Mouse (Mus musculus) limb, embryonic 10.5 days (tissue): ENCODE data around the gene Rere. TPM values are rescaled to one million over a fixed set of nuclear protein-coding genes. Genes with fewer than 3 reads are reported as not detected.

Source experiments
- DNase-seq: peaks from one replicate; pipeline ENCODE4 v3.0.0-alpha.2; 2017; ENCODE audit warnings: low spot score
- H3K27ac ChIP-seq: fragments of 300-500 bp; sonication (generic); 2 replicates; pipeline ENCODE4 v1.5.1; 2016; ENCODE audit warnings: mild to moderate bottlenecking
- H3K27me3 ChIP-seq: fragments of 300-500 bp; sonication (generic); 2 replicates; pipeline ENCODE4 v1.6.1; 2016; ENCODE audit warnings: low read depth, mild to moderate bottlenecking; ENCODE audit not compliant: poor library complexity, severe bottlenecking
- H3K36me3 ChIP-seq: fragments of 300-500 bp; sonication (generic); 2 replicates; pipeline ENCODE4 v1.6.1; 2016; ENCODE audit warnings: mild to moderate bottlenecking, moderate library complexity
- H3K4me1 ChIP-seq: fragments of 300-500 bp; sonication (generic); 2 replicates; pipeline ENCODE4 v1.6.1; 2016
- H3K4me3 ChIP-seq: fragments of 300-500 bp; sonication (generic); 2 replicates; pipeline ENCODE4 v1.5.1; 2016; ENCODE audit warnings: mild to moderate bottlenecking, moderate library complexity
- H3K9me3 ChIP-seq: fragments of 300-500 bp; sonication (generic); replicated peaks from 2 replicates; pipeline ENCODE4 v1.6.1; 2016; ENCODE audit warnings: mild to moderate bottlenecking
- WGBS: fragments of 180-500 bp; shearing (Covaris S2); methylation state at CpG from one replicate; pipeline ENCODE4 v1.1.7; 2016; 5-methylcytosine and 5-hydroxymethylcytosine counted together
- polyA plus RNA-seq: library from polyadenylated mRNA; unstranded; fragments of >200 nt; fragmentation: Nextera tagmentation; extraction: Ambion mirVana; gene quantifications from 2 replicates; pipeline ENCODE4 v1.2.1, GENCODE M21; 2016

Rere gene
- polyA plus RNA-seq, 1 experiment from 2014 or later, result 40.3 TPM

GRCm38 (mm10) chr4:150344526-150344925 is 63.1 kb downstream of the Rere start:
- WGBS, result 83% methylated on average over 3 of the region's 3 CpGs
- no peak overlapping the region for H3K27ac ChIP-seq
- no peaks in the 10 kb centered on the region for H3K27me3 ChIP-seq
- H3K9me3 ChIP-seq, result no peaks in the 10 kb centered on the region
- DNase-seq, result no peak
- no peak overlapping the region for H3K4me3 ChIP-seq
- no peaks in the 10 kb centered on the region for H3K36me3 ChIP-seq
- H3K4me1 ChIP-seq, result peaks cover 39% of the 10 kb centered on the region

- DNase-seq, result peak; percentile 74
- peaks cover 50% of the 10 kb centered on the region for H3K4me1 ChIP-seq
- WGBS, result 15% methylated on average over 4 of the region's 4 CpGs
Observed at GRCm38 (mm10) chr4:150346651-150347386, 65.4 kb downstream of the Rere start.

GRCm38 (mm10) chr4:150347387-150347672 is 65.9 kb downstream of the Rere start:
- no peaks in the 10 kb centered on the region for H3K27me3 ChIP-seq
- no peak overlapping the region for H3K27ac ChIP-seq
- peaks cover 50% of the 10 kb centered on the region for H3K4me1 ChIP-seq
- WGBS, result 31% methylated on average over 2 of the region's 2 CpGs
- H3K4me3 ChIP-seq, result no peak overlapping the region
- no peaks in the 10 kb centered on the region for H3K36me3 ChIP-seq
- DNase-seq, result no peak
- H3K9me3 ChIP-seq, result no peaks in the 10 kb centered on the region

More at GRCm38 (mm10) chr4:150346651-150347386, 65.4 kb downstream of the Rere start:
- H3K36me3 ChIP-seq, result no peaks in the 10 kb centered on the region
- no peak overlapping the region for H3K4me3 ChIP-seq
- H3K27me3 ChIP-seq, result no peaks in the 10 kb centered on the region
- no peaks in the 10 kb centered on the region for H3K9me3 ChIP-seq
- no peak overlapping the region for H3K27ac ChIP-seq

- H3K27ac ChIP-seq, result no peak overlapping the region
- H3K4me3 ChIP-seq, result no peak overlapping the region
- no peaks in the 10 kb centered on the region for H3K9me3 ChIP-seq
- no peaks in the 10 kb centered on the region for H3K27me3 ChIP-seq
- no peaks in the 10 kb centered on the region for H3K36me3 ChIP-seq
- peaks cover 42% of the 10 kb centered on the region for H3K4me1 ChIP-seq
- no peak for DNase-seq
- 83% methylated on average over 6 of the region's 6 CpGs for WGBS
Observed at GRCm38 (mm10) chr4:150349680-150350101, 68.2 kb downstream of the Rere start.

- Histone ChIP-seq H3K4me1 (peaks cover 38% of the 10 kb centered on the region), H3K36me3 (no peaks in the 10 kb centered on the region), H3K9me3 (no peaks in the 10 kb centered on the region), H3K27me3 (no peaks in the 10 kb centered on the region), H3K27ac (no peak overlapping the region), H3K4me3 (no peak overlapping the region)
- 63% methylated on average over 7 of the region's 7 CpGs for WGBS
- no peak for DNase-seq
Observed at GRCm38 (mm10) chr4:150351419-150352075, 70.1 kb downstream of the Rere start.

GRCm38 (mm10) chr4:150352736-150353135 is 71.3 kb downstream of the Rere start:
- peaks cover under 1% of the 10 kb centered on the region; the same call in 1 of the 2 replicates for H3K36me3 ChIP-seq
- H3K4me1 ChIP-seq, result peaks cover 27% of the 10 kb centered on the region
- 91% methylated on average over 2 of the region's 2 CpGs for WGBS
- no peak for DNase-seq
- no peak overlapping the region for H3K4me3 ChIP-seq
- H3K27me3 ChIP-seq, result no peaks in the 10 kb centered on the region
- H3K27ac ChIP-seq, result no peak overlapping the region
- no peaks in the 10 kb centered on the region for H3K9me3 ChIP-seq

GRCm38 (mm10) chr4:150353376-150353900 is 72.0 kb downstream of the Rere start:
- H3K36me3 ChIP-seq, result peaks cover 6% of the 10 kb centered on the region; the same call in 1 of the 2 replicates
- peaks cover 23% of the 10 kb centered on the region for H3K4me1 ChIP-seq
- H3K4me3 ChIP-seq, result no peak overlapping the region
- no peaks in the 10 kb centered on the region for H3K9me3 ChIP-seq
- H3K27ac ChIP-seq, result no peak overlapping the region
- WGBS, result 98% methylated on average over 7 of the region's 7 CpGs
- no peak for DNase-seq
- H3K27me3 ChIP-seq, result no peaks in the 10 kb centered on the region

GRCm38 (mm10) chr4:150355801-150356200 is 74.4 kb downstream of the Rere start:
- no peak overlapping the region for H3K27ac ChIP-seq
- H3K4me1 ChIP-seq, result peaks cover 12% of the 10 kb centered on the region
- H3K4me3 ChIP-seq, result no peak overlapping the region
- DNase-seq, result no peak
- no peaks in the 10 kb centered on the region for H3K27me3 ChIP-seq
- H3K36me3 ChIP-seq, result peaks cover 6% of the 10 kb centered on the region; the same call in 1 of the 2 replicates
- H3K9me3 ChIP-seq, result no peaks in the 10 kb centered on the region
- 91% methylated on average over 5 of the region's 5 CpGs for WGBS

- Histone ChIP-seq H3K9me3 (no peaks in the 10 kb centered on the region), H3K27ac (peak overlapping the region; percentile 72), H3K4me1 (peaks cover 48% of the 10 kb centered on the region), H3K4me3 (peak overlapping the region; percentile 10; the same call in 1 of the 2 replicates), H3K36me3 (peaks cover 6% of the 10 kb centered on the region; the same call in 1 of the 2 replicates), H3K27me3 (no peaks in the 10 kb centered on the region)
- 10% methylated on average over 8 of the region's 8 CpGs for WGBS
- no peak for DNase-seq
Observed at GRCm38 (mm10) chr4:150361986-150362691, 80.7 kb downstream of the Rere start.

GRCm38 (mm10) chr4:150362858-150363257 is 81.4 kb downstream of the Rere start:
- no peaks in the 10 kb centered on the region for H3K9me3 ChIP-seq
- H3K27me3 ChIP-seq, result no peaks in the 10 kb centered on the region
- DNase-seq, result no peak
- H3K36me3 ChIP-seq, result peaks cover 4% of the 10 kb centered on the region; the same call in 1 of the 2 replicates
- H3K4me3 ChIP-seq, result no peak overlapping the region
- H3K27ac ChIP-seq, result peak overlapping the region; percentile 68
- H3K4me1 ChIP-seq, result peaks cover 46% of the 10 kb centered on the region
- 22% methylated on average over 5 of the region's 5 CpGs for WGBS

GRCm38 (mm10) chr4:150364786-150365185 is 83.3 kb downstream of the Rere start:
- H3K27me3 ChIP-seq, result no peaks in the 10 kb centered on the region
- H3K36me3 ChIP-seq, result no peaks in the 10 kb centered on the region; the same call in 1 of the 2 replicates
- 90% methylated on average over 2 of the region's 2 CpGs for WGBS
- DNase-seq, result no peak
- no peak overlapping the region for H3K4me3 ChIP-seq
- peaks cover 61% of the 10 kb centered on the region for H3K4me1 ChIP-seq
- no peaks in the 10 kb centered on the region for H3K9me3 ChIP-seq
- no peak overlapping the region for H3K27ac ChIP-seq

- Histone ChIP-seq H3K27me3 (no peaks in the 10 kb centered on the region), H3K4me3 (no peak overlapping the region), H3K36me3 (no peaks in the 10 kb centered on the region), H3K4me1 (peaks cover 68% of the 10 kb centered on the region), H3K27ac (no peak overlapping the region), H3K9me3 (no peaks in the 10 kb centered on the region)
- no peak for DNase-seq
- WGBS, result 59% methylated on average over 6 of the region's 6 CpGs
Observed at GRCm38 (mm10) chr4:150366510-150367208, 85.2 kb downstream of the Rere start.
